Mouse (Mus musculus) CD4-positive, CD25-positive, alpha-beta regulatory T cell, adult 4 months (primary cell): ENCODE results near the gene C1qtnf6. TPM values are rescaled to one million over a fixed set of nuclear protein-coding genes. Genes with fewer than 3 reads are reported as not detected.

Experiments used
- ATAC-seq: one replicate; pipeline ENCODE4 v1.8.0; 2017
- polyA plus RNA-seq, 2 experiments: library from polyadenylated mRNA; unstranded; fragments of 100-300 nt; shearing (Covaris generic); gene quantifications; one replicate each; pipeline ENCODE4 v1.2.1; 2017

Gene C1qtnf6
- polyA plus RNA-seq: 10 to 100 TPM; 10.2 to 14.3 TPM

DNA sequence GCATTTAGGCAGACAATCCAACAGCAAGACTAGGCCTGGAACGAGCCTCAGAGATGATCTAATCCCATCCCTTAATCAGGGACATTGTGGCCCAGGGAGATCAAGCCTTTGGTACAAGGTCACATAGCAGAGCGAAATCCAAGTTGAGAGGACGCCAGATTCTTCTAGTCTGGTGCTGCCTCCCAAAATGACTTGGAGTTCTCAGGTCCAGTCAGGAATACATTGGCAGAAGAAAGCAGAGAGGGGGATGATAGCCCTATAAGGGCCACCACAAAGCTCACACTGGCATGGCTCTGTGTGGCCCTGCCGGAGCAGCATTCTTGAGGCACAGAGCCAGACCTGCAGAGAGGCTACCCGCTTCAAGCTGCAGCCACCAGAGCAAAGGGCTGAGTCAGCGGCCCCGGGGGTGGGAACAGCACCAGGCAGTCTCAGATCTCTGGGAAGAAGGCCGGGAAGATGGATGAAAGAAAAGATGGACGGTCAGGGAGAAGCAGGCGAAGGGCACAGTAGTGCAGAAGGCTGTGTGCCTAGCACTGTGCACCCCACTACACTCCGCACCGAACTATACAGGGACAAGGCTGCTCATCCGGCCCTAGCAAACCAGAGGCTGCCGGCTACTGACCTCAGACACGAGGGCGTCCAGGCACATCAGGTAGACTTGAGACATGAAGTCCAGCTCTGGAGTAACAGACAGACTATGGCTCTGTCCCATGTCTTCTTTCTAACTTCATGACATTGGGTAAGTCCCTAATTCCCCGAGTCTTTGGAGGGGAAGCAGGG, at the start of gene C1qtnf6:
C1qtnf6 (minus strand) TSS at position 746 of the 780 bp plus-strand sequence.
- ATAC-seq: no peak

DNA sequence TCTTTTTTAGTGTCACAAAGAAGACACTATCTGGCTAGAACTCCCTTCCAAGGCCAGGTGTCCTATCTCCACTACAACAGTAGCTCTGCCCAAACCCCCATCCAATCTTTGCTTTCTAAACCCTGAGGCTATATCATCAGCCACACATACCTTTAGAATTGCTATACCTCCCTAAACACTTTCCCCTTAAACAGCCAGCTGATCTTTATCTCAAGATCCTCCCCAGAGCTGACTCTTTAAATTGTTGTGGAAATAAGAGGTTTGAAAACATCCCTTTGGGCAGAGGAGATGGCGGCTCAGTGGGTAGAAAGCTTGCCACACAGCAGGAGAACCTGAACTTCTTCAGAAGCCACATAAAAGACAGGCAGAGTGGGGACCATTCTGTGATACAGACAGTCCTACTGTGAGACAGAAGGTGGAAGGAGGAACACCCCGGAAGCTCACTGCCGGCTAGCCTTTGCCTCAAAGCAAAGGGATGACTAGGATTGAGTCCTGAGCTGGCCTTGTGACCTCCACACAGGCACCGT, 45.1 kb upstream of the C1qtnf6 start:
- peak; percentile 42 for ATAC-seq

DNA sequence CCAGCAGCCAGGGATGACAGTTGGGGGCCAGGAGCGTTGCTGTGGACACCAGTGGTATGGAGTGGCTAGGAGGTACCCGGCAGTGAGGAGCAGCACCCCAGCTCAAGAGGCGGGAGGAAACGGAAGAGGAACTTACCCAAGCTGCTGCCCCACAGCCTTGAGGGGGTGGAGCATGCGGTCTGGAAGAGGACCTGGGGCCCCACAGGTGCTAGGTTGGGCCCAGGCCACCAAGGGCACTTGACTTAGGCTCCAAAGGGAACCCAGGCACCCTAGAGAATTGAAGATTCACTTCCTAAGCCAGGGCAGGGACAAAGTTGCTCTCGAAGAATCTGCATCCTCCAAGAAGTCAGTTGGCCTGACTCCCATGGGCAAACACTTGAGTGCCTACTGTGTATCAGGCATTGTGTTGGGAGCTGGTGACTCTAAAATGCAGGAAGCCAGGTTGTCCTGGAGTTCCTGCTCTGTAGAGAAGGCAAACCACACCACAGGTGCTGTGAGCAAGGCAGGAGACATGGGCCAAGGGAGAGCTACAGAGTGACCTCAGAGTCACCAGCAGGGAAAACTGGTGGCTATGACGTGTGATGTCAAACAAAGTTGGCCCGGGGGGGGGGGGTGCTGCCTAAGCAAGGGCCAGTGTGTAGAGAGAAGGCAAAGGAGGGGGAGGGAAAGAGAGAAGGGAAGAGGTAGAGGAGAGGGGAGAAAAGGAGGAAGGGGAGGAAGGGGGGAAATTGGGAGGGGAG, 41.6 kb upstream of the C1qtnf6 start, which contains the start of gene Rac2:
Rac2 (minus strand) TSS at position 126 of the 740 bp plus-strand sequence.
- peak; percentile 47 for ATAC-seq

DNA sequence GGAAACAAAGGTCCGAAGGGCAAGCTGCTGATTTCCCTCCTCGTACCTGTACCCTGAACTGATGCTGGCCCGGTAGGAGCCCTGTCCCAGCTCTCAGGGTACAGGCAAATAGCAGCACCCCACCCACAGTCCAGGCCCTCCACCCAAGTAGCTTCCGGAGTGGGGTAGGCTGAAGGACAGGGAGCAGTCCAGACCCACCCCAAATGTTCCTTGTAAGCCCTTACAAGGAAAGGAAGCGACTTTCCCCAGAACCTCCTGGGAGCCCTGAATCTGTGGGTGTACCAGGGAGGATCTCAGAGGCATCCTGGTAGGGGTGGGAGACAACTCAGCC, 41.0 kb upstream of the C1qtnf6 start:
- ATAC-seq: no peak

DNA sequence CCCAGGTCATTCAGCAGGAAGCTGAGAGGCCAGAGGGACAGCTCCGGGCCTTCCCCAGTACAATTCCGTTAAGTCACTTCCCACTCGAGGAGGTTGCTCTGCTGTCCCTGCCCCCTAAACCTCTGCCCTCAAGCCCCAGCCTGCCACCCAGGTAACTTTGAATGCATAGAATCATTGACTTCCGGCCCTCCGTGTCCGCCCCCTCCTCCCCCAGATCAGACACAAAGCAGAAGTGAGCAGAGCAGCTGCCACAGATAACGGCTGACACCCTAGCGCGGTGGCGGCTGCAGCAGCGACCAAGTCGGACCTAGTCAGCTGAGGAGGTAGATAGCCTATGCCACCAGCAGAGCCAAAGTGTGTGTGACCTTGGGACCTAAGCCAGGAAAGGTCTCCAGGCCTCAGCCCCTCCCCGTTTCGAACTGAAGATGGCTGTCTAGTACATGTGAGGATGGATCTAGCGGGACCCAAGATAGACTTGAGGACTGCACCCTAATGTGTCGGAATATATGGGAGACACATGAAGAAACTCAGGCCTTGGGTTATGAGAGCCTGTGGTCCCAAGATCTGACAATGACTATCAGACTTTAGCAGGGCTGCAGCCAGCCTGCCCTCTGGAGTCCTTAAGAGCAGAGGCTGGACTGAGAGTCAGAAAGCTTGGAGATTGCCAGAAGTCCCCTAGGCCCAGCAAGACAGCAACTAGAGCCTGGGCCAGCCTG, 40.5 kb upstream of the C1qtnf6 start:
- peak; percentile 67 for ATAC-seq

DNA sequence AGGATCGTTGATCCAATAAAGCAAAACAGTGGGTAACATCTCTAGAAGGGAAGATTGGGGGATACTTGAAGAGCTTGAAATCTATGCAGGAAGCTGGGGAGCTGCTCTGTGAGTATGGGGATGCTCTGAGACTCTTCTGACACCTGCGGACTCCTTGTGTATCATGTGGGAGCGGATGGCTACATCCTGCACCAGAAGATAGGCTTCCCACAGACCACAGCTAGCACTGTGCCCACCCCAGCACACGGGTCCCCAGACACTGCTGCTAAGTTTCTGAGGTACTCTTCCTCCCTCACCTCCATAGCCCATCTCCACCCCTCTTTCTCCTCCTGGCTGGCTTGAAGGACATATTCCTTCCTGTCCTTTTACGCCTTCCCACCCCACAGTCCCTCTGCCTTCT, 39.0 kb upstream of the C1qtnf6 start:
- ATAC-seq: no peak

DNA sequence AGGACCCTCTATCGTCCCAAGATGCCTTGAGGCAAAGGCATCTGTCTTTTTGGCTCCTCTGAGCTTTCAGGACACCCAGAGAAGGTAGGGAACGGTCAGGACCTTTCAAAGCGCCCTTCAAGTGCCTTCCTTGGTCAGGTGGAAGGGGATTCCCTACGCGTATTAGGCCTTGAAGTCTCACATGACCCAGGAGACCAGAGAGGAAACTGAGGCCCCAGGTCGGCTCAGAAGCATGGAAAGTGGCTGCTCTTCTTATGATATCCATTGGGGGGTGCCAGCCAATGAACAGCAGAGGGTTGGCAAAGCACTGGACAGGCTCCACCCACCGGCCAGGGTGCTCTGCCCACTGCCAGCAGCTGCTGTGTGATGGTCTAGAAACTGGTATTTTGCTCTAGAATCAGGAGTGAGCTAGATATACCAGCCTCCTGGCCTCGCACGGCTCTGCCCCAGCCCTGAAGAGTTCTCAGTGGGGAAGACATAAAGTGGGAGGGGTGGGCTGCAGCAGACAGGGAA, 36.4 kb upstream of the C1qtnf6 start:
- ATAC-seq: no peak

DNA sequence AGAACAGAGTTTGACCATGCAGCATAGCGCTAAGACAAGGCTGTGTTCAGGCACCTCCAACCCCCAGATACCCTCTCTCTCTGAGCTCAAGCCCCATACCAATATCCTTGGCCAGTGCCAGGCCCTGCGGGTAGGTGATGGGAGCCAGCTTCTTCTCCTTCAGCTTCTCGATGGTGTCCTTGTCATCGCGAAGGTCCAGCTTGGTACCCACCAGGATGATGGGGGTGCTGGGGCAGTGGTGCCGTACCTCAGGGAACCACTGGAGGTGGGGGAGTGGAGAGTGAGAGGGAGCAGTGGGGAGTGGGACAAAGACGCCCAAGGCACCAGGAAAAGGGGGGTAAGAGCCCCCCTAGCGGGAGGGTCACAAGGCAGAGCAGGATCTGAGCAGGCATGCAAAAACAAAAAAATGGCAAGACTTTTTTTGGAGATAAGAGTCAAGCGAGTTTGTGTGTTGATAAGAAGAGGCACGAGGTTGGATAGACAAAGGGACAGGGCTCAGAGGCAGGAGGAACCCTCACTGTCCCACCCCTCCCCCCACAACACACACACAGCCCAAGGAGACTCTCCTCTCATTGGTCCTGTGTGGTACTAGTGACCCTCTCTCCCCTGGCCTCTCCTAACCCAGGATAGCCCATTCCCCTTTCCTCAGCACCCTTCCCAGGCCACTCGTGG, 33.7 kb upstream of the C1qtnf6 start:
- no peak for ATAC-seq

DNA sequence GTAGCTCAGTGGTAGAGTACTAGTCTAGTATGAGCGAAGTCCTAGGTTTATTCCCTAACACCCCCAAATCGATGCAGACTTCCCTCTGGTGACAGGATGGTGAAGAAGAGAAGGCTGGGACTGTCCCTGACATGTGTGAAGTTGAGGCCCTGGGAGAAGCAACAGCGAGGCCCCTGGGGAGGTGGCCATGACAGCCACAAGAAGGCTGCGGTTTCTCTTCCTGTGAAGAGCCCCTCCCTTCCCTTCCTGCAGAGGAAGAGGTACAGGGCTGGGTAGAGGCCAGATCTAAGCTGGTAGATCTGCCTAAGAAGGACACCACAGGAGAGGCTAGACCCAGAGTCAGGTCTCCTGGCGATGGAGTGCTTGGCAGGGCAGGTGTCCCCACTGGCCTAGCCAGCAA, 32.7 kb upstream of the C1qtnf6 start:
- peak; percentile 86 for ATAC-seq

DNA sequence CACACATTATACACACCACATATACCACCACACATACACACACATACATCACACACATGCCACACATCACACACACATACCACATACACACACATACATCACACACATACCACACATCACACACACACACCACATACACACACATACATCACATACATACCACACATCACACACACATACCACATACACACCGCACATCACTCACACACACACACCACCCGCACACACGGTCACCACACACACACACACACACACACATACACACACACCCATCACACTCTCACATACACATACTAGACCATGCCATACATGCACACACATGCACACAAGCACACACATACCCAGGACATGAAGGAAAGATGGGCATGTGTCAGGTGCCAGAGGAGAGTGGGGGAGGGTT, 32.1 kb upstream of the C1qtnf6 start:
- ATAC-seq: no peak

DNA sequence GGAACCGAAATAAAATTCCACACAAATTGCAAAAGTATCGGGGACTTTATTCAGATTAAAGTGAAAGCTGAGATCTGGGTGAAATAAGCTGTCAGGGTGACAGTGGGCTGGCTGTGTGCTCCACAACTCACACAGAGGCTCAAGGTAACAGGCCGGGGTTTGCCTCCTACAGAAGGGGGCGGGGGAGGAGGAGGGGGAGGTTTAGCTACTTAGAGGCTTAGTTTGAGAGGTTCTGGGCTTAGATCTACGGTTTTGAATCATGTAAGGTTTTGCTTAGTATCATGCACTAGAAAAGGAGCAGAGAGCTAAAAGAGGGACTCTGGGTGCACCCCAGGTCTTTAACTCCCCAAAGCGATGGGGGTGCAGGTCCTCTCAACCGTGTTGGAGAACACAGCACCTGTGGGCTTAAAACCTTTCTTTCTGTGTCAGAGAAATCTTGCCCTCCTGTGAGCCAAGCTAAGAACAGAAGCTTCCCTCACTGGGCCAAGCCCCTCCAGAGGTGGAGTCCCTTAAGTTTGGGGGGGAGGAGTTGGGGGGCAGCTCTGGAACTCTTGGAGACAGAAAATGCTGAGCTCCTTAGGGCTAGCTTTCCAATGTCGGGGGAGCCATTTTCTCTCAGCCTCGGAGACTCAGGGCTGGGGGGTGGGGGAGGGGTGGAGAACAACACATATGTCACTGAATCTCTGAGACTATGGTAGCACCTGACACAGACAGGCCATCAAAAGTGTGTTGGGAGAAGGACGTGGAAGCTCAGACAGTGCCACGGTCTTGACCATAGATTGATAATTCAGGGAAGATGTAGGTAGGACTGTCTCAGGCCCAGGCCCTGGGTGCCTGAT, 28.1 kb upstream of the C1qtnf6 start:
- ATAC-seq: peak; percentile 22

DNA sequence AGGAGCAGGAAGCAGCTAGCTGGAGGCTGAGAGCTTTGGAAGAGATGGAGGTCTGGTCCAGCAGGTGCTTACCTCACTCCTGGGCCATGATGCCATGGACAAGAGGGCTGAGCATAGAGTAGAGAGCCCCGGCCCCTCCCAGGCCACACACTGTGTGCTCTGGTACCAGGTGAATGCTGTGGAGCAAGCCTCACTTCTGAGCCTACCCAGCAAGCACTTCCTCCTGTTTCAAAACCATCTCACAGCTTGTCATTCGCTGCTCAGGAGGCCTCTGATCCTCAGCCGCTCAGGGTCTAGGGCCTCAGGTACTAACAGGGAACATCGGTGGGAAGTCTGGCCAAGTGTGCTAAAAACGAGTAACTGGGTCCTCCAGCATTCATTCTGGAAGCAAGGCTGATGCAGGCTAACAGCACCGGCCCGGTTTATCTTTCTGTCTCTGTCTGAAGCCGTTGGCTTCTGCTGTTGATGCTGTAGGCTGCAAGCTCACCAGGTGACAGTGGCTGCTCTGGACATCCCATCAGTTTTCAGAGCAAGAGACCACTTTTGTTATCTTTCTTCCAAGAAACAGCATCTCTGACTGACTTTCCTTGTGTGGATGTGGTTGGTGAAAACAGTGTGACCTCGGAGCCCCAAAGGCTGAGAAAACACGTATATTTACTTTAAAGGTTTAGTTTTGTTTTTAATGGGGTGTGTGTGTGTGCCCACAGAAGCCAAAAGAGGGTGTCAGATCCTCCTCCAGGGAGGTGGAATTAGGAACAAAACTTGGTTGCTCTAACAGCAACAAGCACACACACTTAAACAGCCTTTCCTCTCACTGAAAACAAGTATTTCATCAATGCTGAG, 26.7 kb upstream of the C1qtnf6 start:
- peak; percentile 43 for ATAC-seq

DNA sequence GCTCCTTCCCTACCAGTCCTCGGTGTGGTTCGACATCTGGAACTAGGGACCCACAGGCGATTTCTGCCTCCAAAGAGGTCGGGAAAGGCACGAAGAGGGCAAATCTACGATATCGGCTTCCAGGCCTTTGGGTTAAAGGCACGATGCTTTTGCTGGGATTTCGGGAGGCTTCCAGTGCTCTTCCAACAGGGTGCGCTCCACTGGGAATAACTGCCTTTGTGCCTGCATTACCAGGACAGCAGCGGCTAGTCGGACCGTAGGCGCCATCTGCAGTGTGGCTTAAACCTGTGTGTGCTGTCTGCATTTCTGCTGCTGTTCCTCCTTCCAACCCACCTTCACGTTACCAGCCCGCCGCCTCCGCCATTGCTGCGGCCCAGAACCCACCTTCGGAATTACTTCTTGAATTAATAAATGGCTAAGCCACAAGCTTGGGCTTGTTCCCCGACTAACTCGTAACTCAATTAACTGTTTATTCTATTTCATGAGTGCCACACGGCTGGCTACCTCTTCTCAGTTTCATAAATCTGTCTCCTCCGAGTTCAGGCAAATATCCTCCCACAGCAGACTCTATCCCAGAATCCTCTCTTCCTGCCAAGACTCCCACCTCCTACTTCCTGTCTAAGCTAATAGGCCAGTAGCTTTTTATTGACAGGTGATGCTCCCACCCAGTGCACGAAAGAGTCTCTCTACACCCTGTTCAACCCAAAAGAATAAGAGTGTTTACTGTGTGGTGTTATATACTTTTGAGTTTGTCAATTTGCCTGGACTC, 23.5 kb upstream of the C1qtnf6 start:
- ATAC-seq: no peak

DNA sequence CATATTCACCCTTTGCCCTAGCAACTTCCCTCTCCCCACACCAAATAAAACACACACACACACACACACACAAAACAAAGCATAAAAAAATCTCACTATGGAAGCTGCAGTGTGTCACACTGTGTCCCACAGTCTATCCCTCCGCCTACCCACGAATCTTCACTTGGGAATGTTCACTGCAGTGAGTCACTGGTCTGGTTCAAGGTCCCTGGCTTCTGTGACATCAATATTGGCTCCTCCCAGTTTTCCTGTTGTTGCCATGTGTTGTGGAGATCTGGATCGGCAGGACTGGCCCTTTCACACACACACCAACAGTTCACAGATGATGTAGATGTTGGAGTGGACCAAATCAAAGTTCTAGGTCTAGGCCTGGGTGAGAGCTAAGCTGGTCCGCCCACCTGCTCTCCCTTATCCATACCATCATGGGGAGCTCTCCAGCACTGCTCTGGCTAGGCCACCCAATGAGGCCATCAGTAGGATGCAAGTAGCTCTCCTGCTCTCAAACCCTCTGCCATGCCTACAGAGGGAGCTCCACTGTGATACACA, 18.0 kb upstream of the C1qtnf6 start:
- ATAC-seq: no peak

DNA sequence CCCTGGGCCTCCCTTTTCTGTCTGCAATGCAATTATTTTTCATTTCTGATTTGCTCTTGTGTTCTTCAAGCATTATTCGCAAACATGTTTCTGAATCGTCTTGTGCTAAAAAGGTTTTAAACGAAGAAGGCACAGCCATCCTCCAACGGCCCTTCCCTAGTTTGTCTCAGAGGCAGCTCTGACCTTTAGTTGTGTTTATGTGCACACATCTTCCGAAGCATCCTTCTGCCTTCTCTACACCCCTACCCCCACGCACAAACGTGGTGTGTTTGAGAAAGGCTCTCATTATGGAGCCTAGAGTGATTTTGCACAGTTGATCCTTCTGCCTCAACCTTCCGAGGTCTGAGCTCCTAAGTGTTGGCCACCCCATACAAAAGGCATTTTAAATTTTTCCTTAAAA, 17.5 kb upstream of the C1qtnf6 start:
- no peak for ATAC-seq

DNA sequence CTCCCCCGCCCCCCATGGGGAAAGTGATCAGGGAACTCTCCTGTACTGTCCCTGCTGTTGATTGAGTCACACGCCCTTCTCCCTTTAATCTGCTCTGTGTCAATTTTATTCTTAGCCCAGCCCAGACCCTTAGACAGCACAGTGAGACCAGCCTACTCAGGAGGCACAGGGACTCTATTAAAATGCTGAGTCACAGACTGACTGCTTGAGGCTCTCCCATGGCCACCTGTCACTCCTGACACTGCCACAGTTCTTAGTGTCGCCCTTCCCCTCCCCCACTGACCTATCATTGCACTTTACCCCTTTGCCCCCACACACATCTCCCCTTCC, 17.1 kb upstream of the C1qtnf6 start:
- ATAC-seq: no peak

DNA sequence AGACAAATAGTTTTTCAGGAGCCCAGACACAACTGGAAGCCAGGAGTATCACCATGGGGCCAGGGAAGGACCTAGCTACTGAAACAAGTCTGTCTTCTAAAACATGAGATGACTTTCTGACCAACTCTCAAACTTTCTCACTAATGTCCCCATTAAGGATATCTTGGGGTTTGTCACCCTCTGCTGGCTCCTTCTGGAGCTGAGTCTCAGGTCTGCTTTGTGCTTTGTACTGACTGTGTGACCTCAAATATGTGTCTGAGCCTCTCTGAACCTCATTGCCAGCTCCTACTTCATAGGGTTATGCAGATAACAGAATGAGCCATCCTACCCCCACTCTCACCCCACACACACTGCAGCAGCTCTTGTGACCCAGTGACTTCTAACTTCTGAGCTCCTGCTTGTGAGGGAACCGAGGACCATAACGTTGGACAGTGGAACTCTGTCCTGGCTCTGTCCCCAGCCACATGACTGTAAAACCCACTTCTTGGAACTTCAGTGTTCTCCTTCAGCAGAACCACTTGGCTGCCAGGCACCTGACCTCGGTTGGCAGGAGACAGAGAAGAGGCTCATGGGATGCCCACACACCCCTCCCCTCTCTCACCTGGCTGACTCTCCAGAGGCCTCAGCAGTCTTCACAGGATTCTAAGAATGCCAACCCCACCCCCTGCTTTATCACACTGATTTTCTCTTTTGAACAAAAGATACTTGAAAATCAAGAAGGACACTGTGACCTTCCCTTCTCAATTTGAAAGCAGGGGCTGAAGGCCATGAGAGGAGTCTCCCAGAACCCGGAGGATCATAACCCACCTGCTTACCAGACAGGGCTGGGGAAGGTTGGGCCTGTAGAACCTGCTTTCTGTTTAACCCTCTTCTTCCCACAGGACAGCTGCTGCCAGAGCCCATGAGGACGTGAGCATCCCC, 16.5 kb upstream of the C1qtnf6 start:
- peak; percentile 77 for ATAC-seq

DNA sequence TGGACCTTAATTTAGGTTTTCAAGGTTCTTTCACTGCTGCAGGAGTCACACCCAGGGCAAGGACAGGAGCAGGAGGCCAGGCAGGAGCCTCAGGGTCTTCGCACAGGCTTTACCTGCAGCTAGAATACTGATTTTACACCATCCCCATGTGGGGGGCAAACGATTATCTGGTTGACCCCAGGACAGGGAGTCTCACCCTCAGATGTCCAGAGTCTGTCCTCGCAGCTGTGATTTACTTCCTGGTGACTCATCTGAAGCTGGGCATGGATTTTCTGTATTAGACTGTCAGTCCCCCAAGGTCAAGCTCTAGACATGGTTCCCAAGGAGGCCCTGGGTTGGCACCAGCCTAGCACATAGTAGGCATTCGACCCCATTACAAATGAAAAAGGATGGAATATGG, 14.8 kb upstream of the C1qtnf6 start:
- no peak for ATAC-seq
